Mouse (Mus musculus): ENCODE measurements around the gene Cers6.
A peak's percentile ranks its signal among the peaks of the same experiment; 100 is the strongest.

Gene Cers6

DNA sequence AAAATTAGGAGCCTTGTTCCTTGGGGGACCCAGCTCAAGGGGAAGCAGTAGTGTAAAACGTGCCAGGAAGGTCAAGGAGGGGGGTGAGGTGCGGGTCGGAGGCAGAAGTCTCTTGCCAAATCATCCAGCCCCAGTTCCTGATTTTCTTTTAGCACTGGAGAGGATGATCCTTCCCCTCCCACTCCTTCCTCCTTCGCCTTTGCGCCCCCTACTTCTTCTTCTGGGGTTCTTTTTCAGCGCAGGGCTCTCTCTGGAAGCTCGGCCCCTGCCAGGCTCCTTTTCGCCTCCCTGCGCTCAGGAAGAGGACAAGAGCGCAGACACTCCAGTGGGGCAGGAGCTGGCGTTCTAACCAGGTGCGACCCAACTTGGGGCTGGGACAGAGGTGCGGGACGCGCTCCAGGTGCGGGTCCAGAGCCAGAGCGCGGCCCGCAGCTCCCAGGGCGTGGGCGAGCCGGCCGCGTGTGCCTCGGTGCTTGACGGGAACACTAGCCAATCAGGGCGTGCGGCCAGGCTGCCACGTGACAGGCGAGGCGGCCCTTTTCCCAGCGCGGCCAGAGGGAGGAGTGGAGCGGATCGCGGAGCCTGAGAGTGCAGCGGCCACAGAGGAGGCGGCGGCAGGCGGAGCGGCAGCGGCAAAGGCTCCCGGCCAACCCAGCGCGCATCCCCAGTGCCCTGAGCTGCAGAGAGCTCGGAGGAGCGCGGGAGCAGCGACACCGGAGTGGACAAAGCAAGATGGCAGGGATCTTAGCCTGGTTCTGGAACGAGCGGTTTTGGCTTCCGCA is at the start of gene Cers6:
TSS of gene Cers6 (plus strand) at position 538 of the 782 bp plus-strand sequence.
- peak; percentile 87 for DNase-seq (ENCODE audit: low read depth, low spot score)

DNA sequence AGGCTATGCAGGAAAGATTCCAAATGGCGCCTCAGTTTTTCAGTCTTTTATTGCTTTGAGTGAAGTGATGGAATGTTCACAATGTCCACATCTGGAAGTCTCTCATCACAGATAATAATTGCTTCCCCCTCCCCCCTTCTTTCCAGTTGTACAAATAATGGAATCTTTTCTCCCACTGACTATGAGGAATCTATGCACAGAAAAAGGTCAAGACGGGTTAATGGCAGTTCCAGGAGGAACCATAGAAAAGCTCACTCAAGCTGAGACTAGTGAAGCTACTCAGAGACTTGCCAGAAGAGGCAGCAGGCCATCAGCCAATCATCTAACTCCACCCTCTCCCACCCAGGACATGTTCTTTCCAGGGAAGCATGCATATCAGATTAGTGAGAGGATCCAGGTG is 46.8 kb upstream of the Cers6 start:
- DNase-seq (ENCODE audit: low read depth, low spot score), result no peak

DNA sequence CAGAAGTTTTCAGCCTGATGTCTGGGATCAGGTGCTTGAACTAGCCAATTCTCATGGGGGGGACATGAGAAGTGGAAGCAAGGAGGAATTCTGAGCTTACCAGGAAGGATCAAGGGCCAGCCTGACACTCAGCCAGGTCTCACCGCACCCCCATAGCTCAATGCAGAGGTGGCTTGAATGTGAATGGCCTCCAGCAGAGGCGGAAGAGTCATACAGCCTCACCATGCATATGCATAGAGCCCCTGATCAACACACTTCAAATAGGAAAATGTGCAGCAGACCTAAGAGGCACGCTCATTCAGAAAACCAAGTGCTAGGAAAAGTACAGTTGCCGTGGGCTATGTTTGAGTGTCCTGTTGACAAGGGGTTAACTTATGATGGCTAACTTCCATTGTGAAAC is 42.2 kb upstream of the Cers6 start:
- no peak for DNase-seq (ENCODE audit: low read depth, low spot score)

DNA sequence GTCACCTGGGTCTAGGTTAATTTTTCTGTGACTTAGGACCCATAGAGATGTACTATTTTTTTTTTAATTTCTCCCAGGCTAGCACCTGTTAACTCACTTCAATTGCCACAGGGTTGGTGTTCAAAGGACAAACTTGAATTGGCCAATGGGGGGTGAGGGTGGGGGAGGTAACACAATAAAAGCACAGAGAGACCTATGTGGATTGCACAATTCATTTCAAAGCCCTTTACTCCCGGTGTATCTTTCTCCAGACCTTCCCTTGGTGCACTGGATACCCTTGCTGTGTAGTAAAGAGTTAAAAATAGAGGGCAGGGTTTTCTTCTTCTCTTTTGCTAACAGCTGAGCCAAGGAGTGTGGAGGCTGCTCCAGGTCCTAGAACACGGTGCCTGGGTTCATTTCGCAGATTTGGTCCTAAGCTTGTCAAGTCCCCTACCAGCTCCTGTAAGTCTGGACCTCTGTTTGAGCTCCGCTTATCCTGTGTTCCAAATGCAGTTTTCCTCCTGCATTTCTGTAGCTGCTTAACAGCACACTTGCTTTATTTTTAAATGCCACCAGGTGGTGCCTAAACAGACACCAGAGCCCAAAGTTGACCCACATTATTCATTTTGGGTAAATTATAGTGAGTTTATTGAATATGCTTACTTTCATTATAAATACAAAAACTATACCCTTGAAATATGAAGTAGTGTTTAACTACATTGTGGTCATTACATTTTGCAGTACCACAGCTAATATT is 38.9 kb upstream of the Cers6 start:
- DNase-seq (ENCODE audit: low read depth, low spot score), result no peak

DNA sequence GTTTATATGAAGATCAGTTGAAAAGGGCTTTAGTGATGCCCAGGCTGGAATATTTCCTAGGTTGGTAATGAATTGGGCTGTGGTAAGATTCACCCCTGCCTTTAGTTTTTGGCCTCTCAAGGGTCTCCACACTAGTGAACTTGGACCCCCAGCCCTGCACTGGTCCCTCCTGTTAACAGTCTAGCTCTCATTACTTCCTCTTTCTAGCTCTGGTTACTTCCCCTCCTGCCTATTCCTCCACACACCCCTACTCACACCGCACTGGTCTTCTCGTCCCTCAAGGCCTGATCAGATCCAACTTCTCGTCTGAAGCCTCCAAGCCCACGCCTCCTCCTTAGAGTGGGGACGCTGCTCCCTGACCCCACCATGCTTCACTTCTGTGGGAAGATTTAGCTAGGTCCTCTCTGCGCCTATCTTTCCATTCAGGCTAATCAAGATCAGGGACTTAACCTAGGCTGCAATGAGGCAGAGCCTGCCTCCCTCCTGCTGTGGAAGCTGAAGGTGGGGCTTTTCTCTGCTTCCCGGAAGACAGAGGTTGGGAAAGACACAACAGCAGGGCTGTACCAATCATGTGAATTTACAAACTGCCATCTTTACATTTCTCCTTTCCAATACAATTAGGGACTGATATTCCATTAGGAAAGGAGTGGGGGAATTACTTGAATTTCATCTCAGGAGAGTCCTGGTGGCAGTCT is 35.8 kb upstream of the Cers6 start:
- no peak for DNase-seq (ENCODE audit: low read depth, low spot score)

DNA sequence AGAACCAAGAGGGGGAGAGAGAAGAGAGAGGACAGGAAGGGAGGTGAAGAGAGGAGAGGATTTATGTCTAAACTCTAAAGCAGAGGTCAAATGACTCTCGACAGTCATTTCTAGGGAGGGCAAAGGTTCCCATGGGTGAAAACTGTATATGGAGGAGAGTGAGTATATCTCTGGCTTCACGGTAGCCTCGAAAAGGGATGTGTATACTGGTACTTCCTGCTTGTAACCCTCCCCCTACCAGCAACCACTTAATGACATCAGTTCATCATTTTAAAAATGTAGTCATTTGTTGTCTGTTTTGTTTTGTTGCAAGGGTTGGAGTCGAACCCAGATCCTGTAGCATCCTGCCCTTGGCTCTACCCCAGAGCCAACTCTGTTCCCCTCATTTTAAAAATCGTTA is 17.9 kb upstream of the Cers6 start:
- no peak for DNase-seq (ENCODE audit: low read depth, low spot score)

DNA sequence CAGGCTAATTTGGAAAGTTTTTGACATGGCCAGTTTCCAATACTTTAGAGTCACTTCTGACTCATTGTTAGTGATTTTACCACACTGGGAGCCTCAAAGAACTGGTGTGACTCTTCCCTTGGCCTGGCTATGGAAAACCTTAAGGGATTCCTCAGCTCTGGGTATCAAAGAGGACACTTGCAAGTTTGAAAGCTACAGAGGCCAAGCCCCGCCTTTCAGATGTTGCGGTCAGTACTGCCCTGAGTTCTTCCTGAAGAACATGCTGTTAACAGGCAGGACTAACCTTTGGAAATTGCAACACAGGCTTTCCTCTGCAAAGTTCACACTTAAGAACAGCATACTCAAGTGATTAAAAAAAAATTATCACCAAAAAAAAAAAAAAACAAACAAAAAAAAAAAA is 16.7 kb upstream of the Cers6 start:
- DNase-seq (ENCODE audit: low read depth, low spot score), result no peak

DNA sequence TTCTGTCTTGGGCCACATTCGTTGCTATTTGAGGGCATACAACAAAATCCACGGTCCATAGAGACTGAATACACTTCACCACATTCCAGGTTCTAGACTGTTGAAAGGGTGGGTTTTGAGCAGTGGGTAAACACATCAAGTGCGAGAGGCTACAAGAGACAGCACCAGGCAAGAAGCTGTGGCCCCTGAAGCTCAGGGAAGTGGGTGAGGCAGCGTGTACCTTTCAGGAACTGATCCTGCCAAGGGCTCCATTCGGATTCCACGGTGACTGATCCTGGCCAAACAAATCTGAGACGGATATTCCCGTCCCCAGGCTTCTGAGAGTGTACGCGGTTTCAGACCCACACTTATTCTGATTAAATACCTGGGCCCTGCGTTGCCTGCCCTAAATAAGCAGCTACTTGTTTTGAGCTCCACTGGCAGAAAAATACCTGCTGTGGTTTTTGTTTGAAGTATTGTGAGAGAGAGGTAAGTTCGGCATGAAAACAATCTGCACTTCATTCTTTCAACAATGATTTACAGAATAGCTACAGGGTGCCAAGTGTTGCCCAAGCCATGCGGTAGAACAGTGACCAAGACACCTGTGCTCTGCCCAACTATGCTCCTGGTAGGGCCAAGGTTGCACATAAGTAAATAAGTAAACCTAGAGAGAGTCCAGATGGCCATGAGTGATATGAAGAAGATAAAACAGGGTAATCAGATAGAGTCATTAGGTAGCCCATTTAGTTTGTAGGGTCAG is 16.1 kb upstream of the Cers6 start:
- DNase-seq (ENCODE audit: low read depth, low spot score), result no peak

DNA sequence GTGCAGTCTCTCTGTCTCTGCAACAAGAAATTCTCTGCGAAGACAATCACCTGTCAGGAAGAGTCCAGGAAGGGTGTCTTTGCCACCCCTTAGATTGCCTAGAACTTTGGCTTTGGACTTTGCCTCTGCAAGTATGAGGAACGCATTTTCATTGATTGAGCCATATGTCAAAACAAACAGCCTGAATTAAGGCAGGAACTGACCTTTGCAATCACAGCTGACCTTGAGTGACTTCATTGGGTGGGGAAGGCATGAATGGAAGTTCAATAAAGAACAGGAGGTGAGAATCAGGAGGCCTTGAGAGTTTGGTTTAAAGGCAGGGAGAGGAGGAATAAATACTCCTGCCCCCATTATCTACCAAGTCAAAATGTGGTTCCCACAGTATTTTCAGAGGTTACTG is 850 bp upstream of the Cers6 start:
- no peak for DNase-seq (ENCODE audit: low read depth, low spot score)

DNA sequence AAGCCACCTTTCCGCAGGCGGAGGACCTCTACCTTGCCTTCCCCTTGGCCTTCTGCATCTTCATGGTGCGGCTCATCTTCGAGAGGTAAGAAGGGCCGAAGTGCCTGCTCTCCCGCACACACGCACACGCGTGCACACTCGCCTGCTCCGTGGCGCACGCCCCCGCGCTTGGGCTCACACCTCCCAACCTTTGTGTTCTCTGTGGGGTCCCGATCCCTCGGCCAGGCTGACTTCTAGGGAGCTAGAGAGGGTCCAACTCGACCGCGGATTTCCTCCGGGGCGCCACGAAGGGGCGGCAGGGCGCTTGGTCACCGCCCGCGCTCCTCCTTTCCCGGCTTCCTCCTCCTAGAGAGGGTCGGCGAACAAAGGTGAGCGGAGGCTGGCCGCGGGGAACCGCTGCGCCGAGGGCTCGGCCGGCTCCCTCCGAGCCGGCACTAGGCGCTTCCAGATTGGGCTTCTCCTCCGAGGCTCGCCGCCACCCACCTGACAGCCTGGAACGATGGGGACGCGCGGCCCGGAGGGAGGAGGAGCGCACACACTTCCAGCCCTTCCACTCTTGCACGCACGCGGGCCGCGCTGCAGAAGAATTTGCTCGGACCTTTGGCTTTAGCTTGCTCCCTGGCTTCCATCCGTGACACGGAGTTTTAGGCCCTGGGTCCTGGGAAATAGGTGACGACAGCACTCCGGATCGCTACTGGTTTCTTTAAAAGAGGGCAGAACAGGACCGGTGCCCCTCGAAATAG is 651 bp downstream of the Cers6 start:
- no peak for DNase-seq (ENCODE audit: low read depth, low spot score)

DNA sequence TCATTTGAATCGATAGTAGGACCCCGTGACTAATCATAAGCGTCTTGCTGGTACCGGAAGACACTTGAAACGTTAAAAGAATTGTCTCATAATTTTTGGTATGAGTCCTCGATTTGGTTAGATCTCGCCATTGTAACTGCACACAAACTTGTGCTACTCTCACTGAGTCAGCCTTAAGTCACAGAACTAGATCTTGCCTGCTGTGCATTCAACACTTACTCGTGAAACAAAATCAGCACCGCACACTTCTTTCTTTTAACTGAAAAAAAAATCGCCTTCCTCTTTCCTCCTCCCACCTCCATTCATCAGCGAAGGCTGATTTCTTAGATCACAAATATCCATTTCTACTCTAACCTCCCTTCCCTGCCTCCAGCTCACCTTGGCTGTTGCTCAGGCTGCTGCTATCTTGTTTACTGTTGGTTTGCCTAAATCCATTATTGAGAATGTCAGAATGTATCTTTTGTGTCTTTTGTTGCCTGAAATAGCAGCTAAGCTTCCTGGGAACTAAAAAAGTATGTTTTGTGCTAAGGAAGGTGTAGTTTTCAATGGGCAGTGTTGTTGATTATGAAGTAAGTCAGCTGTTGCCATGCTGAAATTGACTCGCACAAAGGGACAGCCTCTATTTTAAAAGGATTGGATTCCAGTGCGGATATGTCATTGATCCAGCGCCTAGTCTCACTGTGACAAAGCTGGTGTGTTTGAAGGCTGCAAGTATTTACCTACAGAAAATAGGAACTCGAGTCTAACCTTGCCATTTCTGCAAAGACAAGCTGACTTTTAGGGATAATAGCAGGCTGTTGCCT is 1.4 kb downstream of the Cers6 start:
- DNase-seq (ENCODE audit: low read depth, low spot score), result no peak

DNA sequence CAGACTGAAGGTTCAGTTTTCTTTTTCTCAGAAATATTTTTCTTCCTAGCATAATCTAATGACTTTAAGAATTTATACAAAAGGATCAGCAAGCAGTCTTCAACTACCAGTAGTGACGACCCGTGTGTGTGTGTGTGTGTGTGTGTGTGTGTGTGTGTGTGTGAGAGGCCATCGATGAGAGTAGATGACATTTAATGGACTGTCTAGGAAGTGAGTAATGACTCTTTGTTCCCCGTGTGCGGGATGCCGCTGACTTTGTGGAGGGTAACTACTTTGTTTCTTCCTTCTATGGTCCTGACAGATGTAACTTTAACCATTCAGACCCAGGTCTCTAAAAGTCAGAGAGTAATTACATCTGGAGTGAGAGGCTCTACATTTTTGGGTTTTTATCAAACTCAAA is 2.3 kb downstream of the Cers6 start:
- no peak for DNase-seq (ENCODE audit: low read depth, low spot score)

DNA sequence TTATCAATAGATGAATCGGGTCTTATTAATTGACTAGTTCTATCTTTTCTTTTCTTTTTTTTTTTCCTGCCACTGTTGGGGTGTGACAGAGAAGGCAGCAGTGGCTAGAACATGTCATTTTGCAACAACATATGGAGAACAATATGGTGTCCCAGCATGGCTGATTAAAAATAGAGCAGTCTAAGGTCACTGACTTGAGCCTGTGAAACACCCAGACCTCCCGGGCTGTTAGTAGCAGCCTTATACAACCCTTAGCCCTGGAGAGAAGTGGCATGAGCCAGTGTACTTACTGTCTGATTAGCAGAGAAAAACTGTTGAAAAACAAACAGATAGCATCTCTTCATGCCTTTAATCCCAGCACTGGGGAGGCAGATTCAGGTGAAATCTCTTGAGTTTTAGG is 3.1 kb downstream of the Cers6 start:
- DNase-seq (ENCODE audit: low read depth, low spot score), result no peak

DNA sequence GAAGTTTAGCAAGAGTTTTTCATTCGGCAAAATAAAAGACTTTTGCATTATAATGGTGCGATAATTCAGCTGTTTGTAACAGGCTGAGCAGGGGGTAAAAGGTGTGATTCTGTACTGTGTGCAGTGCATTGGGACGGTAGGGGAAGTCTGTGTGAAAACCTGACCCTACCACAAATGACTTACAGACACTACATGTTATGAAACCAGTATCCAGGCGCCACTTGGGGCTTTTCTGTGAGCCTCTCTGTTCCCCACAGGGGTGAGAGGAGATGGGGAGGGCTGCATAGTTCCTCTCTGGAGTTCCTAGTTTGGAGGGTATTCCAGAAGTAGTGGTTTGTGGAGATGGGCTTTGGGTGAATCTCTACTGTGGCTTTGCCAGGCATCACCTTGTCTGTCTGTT is 5.9 kb downstream of the Cers6 start:
- no peak for DNase-seq (ENCODE audit: low read depth, low spot score)

DNA sequence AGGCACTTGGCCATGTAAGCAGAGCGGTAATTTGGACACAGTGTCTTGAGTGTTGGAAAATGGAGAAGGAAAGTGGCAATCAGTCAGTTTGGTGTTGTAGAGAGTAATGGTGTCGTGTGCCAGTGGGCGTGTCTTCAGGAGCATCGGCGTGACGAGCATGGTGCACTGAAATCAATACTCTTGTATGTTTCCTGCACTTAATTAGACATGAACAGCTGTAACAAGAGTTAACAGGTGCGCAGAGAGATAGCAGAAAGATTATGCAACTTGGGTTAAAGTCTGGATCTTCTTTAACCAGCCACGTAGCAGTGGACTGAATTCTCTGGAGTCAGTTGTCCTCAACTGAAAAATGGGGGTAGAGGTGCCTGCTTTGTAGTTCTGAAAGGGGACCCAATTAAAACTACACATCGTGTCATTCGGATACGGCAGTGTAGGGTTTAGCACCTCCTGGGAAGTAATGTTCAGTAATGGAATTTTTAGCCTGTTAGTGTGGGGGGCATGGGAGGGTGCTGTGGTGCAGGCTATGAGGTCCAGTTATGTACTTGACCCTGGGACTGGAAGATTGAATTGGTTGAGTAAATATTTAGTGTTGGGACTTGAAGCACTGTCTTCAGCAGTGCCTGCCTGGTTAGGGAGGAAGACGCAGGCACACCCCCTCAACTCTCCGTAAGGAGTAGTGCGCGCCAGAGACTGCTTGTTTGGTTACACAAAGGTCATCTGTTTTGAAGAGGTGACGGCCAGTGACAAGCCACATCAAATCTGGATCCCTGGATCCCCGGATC is 9.9 kb downstream of the Cers6 start:
- DNase-seq (ENCODE audit: low read depth, low spot score), result no peak

DNA sequence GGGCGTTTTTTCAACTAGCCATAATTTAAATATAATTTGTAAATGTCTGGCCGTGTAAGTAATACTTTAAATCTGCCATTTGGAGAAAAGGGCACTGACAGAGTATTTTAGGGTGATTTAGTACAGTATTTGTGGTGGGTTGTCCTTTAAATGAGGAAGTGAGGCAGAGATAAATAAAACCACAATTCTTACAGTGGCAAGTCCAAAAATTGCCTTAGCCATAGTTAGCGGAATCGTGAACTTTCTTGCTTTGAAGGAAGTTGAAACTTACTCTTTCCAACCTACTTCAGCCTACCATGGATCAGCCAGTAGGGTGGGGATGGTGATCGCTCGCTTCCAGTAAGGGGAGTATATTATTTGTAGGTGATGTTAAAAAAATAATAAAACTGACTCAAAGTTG is 11.8 kb downstream of the Cers6 start:
- DNase-seq (ENCODE audit: low read depth, low spot score), result no peak

DNA sequence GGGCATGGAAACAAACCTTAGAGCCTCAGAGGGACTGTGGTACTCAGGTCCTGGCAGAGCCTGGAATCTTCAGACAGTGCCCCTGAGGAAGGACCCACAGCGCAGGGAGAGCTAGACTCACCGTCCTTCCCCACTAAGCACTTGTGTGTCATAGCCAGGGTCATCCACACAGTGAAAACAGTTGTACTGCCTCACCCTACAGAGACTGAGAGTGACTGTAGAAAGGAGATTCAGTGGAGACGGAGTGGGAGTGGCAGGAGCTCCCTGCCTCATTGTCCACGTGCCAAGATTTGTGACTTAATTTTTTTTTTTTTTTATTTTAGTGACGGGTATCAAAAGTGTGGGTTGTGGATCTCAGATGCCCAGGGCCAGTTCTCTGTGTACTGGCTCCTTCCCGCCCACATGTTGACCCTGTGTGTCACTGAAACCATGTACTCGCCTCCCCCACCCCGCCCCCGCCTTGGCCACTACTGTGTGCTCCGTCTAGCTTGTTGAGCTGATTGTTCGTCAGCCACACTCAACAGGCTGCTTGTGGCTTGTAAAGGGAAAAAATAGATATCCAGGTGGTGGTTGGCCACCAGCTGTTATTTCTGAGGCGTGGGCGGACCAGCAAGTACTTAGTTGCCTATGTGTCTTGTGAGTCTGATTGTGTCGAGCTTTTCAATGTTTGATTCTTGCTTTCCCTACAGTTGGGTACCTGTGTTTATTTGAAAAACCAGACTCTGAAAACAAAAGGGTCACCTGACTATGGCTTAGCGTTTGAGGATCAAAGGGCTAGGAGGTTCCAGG is 12.6 kb downstream of the Cers6 start:
- DNase-seq (ENCODE audit: low read depth, low spot score), result no peak

DNA sequence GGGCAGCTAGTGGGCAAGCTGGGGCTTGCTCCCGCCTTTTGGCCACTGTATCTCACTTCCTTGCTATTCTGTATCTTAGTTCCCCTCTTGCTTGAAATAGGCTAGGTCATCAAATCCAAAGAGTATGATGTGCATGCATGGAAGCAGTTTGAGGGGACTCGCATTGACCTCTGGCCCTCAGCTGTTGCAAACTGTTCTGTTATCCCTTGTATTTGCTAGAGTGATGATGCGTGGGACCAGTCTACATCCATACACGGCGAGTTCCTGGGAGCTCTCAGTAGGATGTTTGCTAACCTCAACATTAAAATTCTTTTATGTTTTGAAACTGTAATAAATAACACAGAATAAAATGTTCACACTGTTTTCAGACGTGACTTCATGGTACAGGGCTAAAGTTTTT is 13.3 kb downstream of the Cers6 start:
- DNase-seq (ENCODE audit: low read depth, low spot score), result no peak

Measured in brain, embryonic 18.5 days (tissue).